Mouse (Mus musculus) small intestine, adult 2 months (tissue): ENCODE results near the gene Pde5a.

ENCODE experiments used
- CTCF ChIP-seq: fragments of 200-500 bp; IDR thresholded peaks from 2 replicates; pipeline ENCODE4 v1.5.1; 2012; ENCODE audit warnings: low read depth, mild to moderate bottlenecking, control low read depth, inconsistent platforms, low read length, moderate library complexity, mixed read lengths; ENCODE audit not compliant: insufficient replicate concordance, insufficient read length; ENCODE audit errors: extremely low read depth
- POLR2A ChIP-seq: fragments of 200-500 bp; IDR thresholded peaks from 2 replicates; pipeline ENCODE4 v1.6.1; 2012; ENCODE audit warnings: low read depth, mild to moderate bottlenecking, control low read depth, inconsistent platforms, low read length, moderate library complexity

DNA sequence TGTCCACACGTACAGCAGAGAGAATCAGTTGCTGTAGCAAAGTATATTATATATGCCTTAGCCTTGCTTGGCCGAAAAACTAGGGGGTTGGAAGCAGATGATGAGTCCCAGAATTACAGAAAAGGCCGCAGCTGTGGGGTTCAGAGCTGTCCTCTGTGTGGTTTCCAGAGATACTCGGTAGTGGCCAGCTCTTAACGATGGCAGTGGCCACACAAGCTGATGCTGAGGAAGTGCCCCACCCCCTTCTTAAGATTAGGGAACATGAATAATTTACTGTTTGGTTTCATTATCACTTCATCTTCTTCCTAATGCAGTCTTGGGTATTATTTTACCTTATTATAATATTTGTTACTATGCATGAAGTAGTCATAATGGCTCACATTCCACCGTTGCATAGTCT, 71.3 kb downstream of the Pde5a start:
- TF ChIP-seq POLR2A (no peak), CTCF (no peak)
